Mouse (Mus musculus): ENCODE measurements around the gene Slc25a12.

DNA sequence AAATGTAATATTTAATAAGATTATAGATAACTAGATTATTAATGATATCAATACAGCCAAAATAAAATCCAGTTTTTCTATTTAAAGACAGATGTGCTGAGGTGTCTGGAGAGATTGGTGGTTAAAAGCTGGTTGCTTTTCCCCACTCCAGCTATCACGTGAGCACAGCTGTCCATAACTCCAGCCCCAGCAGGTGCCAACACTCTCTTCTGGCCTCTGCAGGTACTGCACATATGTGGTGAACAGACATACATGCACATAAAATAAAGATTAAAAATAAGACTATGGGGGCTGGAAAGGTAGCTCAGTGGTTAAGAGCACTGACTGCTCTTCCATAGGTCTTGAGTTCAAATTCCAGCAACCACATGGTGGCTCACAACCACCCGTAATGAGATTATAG is 126.0 kb downstream of the Slc25a12 start:
- TF ChIP-seq CTCF (IDR thresholded peaks at IDR 0.05; ENCODE audit: borderline replicate concordance, extremely low read depth, insufficient read depth, insufficient read length) (no peak), POLR2A (IDR thresholded peaks at IDR 0.05; ENCODE audit: borderline replicate concordance, extremely low read depth, insufficient read depth, insufficient read length, poor library complexity, severe bottlenecking) (no peak)
